Mouse (Mus musculus): Measurements from ENCODE around the gene Tspan13. TPM values are rescaled to one million over a fixed set of nuclear protein-coding genes. Genes with fewer than 3 reads are reported as not detected.

Gene Tspan13
- polyA plus RNA-seq (2016; fragmentation: Nextera tagmentation; extraction: Ambion mirVana), result 26.2 and 27.2 TPM in 2 replicates

DNA sequence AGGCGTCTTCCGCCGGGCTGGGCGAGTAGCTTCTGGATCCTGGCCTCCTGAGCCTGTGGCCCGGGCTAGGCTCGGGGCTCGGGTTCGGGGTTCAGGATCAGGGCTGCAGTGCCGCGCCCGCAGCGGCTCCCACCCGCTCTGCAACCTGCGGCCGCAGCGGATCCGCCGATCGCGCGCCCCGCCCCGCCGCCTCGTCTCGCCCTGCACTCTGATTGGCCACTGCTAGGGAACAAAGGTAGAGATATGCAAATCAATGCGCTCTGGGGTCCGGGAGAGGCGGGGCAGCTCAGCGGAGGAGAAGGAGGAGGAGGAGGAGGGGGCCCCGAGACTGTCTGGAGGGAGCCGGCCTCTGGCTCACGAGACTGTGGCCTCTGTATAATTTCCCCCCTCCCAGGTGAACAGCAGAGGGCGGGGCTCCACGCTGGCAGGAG is at the start of gene Tspan13:
Gene Tspan13 (minus strand): TSS at position 153 of the 431 bp plus-strand sequence.
- Histone ChIP-seq H3K27ac (no peak within 1 kb of the TSS), H3K4me3 (peak within 1 kb of the TSS; percentile 75), H3K9ac (peak within 1 kb of the TSS; percentile 79), H3K27me3 (replicated peaks) (peaks cover 4% of the 10 kb centered on the region; the same call in 1 of the 2 replicates), H3K36me3 (no peaks in the 10 kb centered on the region), H3K9me3 (replicated peaks) (no peaks in the 10 kb centered on the region), H3K4me1 (peaks cover 34% of the 10 kb centered on the region), H3K4me2 (peak within 1 kb of the TSS; percentile 99)
- WGBS (ENCODE audit: insufficient replicate concordance), result under 1% methylated on average over 35 of the region's 35 CpGs
- ATAC-seq, result peak; percentile 92

DNA sequence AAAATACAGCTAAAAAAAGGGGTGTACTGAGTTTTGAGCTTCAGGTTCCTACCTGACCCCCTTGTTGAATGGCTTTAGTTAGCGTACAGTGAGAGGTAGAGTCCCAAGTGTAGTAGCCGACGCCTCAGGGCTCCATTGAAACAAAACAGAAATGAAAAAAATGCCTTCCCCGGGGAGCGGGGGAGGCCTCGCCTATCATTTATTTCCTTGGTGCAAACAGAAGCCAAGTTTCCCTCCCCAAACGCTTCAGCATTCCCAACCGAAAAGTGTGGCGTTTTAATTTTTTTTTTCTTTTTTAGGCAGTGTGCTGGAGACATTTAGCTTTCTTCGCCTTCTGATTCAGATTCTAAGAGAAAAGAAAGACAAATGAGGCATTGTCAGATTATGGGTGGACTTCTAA is 49.7 kb upstream of the Tspan13 start:
- H3K4me2 ChIP-seq, result no peak overlapping the region
- no peak for ATAC-seq
- no peak overlapping the region for H3K27ac ChIP-seq
- peaks cover 43% of the 10 kb centered on the region for H3K36me3 ChIP-seq
- H3K9me3 ChIP-seq (replicated peaks), result no peaks in the 10 kb centered on the region
- WGBS (ENCODE audit: insufficient replicate concordance), result 87% methylated on average over 10 of the region's 10 CpGs
- no peaks in the 10 kb centered on the region for H3K27me3 ChIP-seq (replicated peaks)
- no peaks in the 10 kb centered on the region for H3K4me1 ChIP-seq
- no peak overlapping the region for H3K9ac ChIP-seq
- no peak overlapping the region for H3K4me3 ChIP-seq

DNA sequence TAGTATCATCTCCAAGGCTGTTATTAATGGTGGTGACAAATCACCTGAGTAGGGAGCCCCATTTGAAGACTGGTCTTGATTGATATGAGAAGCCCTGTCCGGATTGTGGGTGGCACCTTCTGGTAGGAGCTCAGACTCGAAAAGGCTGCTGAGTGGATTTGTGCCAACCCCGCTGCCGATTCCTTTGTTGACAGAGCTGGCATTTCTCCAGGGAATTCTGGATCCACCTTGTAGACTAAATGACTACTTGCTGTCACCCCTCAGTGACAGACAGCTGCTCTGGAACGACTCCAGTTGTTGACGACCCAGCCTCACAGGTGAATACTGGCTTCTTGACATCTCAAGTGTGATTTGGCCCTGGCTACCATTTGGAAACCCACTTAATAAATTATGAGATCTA is 46.9 kb upstream of the Tspan13 start:
- H3K27ac ChIP-seq, result no peak overlapping the region
- H3K4me1 ChIP-seq, result no peaks in the 10 kb centered on the region
- H3K9ac ChIP-seq, result no peak overlapping the region
- H3K27me3 ChIP-seq (replicated peaks), result no peaks in the 10 kb centered on the region
- 74% methylated on average over 6 of the region's 6 CpGs for WGBS (ENCODE audit: insufficient replicate concordance)
- no peak for ATAC-seq
- H3K9me3 ChIP-seq (replicated peaks), result no peaks in the 10 kb centered on the region
- H3K4me3 ChIP-seq, result no peak overlapping the region
- H3K36me3 ChIP-seq, result peaks cover 26% of the 10 kb centered on the region
- H3K4me2 ChIP-seq, result no peak overlapping the region

DNA sequence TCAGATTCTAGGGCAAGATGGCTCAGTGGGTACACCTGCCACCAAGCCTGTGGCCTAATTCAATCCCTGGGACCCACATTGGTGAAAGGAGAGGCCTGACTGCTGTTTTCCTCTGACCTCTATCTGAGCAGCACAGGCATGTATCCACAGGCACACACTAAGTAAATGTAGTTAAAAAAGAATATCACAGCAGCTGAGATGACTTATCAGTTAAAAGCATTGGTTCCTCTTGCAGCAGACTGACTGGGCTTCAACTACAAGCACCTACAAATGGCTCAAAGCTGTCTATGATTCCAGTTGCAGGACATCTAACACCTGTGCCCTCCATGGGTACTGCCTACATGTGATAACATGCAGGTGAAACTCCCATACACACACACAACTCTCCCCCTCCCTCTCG is 46.5 kb upstream of the Tspan13 start:
- Histone ChIP-seq H3K27me3 (replicated peaks) (no peaks in the 10 kb centered on the region), H3K9me3 (replicated peaks) (no peaks in the 10 kb centered on the region), H3K4me2 (no peak overlapping the region), H3K27ac (no peak overlapping the region), H3K9ac (no peak overlapping the region), H3K4me3 (no peak overlapping the region), H3K36me3 (peaks cover 26% of the 10 kb centered on the region), H3K4me1 (no peaks in the 10 kb centered on the region)
- ATAC-seq, result no peak
- WGBS (ENCODE audit: insufficient replicate concordance), result 70% methylated on average over 1 of the region's 1 CpGs

DNA sequence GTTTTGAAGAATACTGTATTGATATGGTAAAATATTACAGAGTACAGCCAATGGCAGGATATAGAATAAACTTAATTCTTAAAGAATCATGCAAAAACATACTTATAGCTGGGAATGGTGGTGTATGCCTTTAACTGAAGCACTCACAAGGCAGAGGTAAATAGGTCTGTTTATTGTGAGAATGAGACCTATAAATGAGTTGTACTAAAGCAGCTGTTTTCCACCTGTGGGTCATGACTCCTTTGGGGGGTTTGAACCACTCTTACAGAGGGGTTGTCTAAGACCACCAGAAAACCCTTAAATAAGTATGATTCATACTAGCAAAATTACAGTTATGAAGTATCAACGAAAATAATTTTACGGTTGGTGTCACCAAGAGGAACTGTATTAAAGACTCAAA is 43.1 kb upstream of the Tspan13 start:
- no peak overlapping the region for H3K4me2 ChIP-seq
- no peaks in the 10 kb centered on the region; the same call in 1 of the 2 replicates for H3K27me3 ChIP-seq (replicated peaks)
- H3K36me3 ChIP-seq, result no peaks in the 10 kb centered on the region
- ATAC-seq, result no peak
- WGBS (ENCODE audit: insufficient replicate concordance), result 77% methylated on average over 2 of the region's 2 CpGs
- H3K9me3 ChIP-seq (replicated peaks), result no peaks in the 10 kb centered on the region
- H3K4me3 ChIP-seq, result no peak overlapping the region
- no peak overlapping the region for H3K27ac ChIP-seq
- no peaks in the 10 kb centered on the region for H3K4me1 ChIP-seq
- H3K9ac ChIP-seq, result no peak overlapping the region

DNA sequence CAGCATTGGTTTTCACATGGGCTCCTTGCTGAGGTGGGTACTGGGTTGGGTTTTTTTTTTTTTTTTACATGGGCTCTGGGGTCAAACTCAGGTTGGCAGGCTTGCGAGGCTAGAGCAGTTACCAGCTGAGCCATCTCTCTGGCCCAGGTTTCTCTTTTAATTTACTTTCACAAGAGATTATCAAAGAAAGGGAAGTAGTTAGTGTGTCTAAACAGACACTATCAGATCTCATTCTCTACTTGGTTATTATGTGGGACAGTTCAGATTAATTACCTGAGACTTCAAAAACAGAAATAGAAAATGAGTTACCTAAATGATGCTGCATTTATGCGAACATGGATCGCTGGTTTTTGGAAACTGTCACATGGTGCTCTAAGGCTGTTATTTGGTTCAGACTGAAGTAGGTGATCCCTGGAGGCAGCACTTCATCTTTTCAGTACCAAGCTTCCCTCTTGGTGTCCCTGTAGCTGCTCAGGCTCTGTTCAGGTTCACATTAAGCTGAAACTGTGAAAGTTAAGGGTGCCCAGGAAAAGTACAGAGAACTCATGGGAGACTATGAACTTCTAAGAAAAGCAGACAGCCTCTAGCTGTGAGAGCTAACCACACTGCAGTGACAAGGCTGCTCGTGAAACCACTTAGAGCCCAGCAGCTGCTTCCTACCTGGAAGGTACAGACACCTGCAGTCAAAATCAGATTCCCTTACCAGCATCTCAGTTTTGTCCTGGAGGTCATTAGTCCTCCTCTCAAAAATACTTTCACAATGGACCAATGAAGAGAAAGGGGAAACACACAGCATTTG is 36.0 kb upstream of the Tspan13 start:
- H3K4me2 ChIP-seq, result no peak overlapping the region
- no peak for ATAC-seq
- H3K9me3 ChIP-seq (replicated peaks), result no peaks in the 10 kb centered on the region
- no peak overlapping the region for H3K4me3 ChIP-seq
- H3K4me1 ChIP-seq, result no peaks in the 10 kb centered on the region
- H3K9ac ChIP-seq, result no peak overlapping the region
- H3K36me3 ChIP-seq, result no peaks in the 10 kb centered on the region
- H3K27ac ChIP-seq, result no peak overlapping the region
- 60% methylated on average over 4 of the region's 4 CpGs for WGBS (ENCODE audit: insufficient replicate concordance)
- H3K27me3 ChIP-seq (replicated peaks), result no peaks in the 10 kb centered on the region; the same call in 1 of the 2 replicates

DNA sequence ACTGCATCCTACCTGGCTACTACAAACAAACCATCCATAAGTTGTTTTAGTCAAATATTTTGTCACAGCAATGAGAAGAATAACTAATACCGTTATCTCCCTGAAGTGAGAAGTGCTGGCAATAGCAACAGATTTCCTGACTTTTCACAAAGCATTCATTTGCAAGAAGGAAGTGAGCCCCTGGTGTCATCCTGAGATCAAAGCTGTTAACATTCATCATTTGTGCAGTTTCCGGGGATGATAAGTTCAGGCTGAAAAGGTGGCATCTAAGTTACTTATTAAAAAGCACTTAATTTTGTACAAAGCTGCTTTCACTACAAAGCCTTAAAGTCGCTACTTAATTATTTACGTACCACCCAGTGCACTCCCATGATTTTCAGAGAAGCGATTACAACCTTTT is 30.6 kb upstream of the Tspan13 start:
- H3K27ac ChIP-seq, result no peak overlapping the region
- H3K4me2 ChIP-seq, result no peak overlapping the region
- no peaks in the 10 kb centered on the region for H3K9me3 ChIP-seq (replicated peaks)
- no peaks in the 10 kb centered on the region for H3K36me3 ChIP-seq
- no peak overlapping the region for H3K9ac ChIP-seq
- H3K27me3 ChIP-seq (replicated peaks), result no peaks in the 10 kb centered on the region
- no peak overlapping the region for H3K4me3 ChIP-seq
- H3K4me1 ChIP-seq, result peaks cover 6% of the 10 kb centered on the region; the same call in 1 of the 2 replicates
- ATAC-seq, result no peak
- 28% methylated on average over 5 of the region's 5 CpGs for WGBS (ENCODE audit: insufficient replicate concordance)

DNA sequence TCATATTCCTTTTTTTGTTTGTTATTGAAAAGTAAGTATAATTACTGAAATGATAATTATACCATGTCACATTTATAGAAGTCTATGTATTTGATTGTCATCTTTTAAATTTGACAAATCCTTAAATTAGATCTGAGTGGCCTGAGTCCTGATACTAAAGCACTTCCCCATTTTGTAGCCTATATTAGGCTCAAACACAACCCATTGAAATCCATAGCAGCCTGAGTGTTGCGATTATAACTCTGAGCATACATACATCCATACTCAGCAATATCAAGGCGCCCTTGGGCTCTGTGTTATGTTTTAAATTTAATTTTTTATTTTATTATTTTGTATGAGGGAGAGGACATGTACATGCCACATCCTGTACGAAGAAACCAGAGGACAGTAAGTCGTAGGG is 27.9 kb upstream of the Tspan13 start:
- Histone ChIP-seq H3K27me3 (replicated peaks) (no peaks in the 10 kb centered on the region), H3K4me3 (no peak overlapping the region), H3K27ac (no peak overlapping the region), H3K36me3 (no peaks in the 10 kb centered on the region), H3K9ac (no peak overlapping the region), H3K4me1 (peaks cover 6% of the 10 kb centered on the region; the same call in 1 of the 2 replicates), H3K4me2 (no peak overlapping the region), H3K9me3 (replicated peaks) (no peaks in the 10 kb centered on the region)
- ATAC-seq, result no peak
- WGBS (ENCODE audit: insufficient replicate concordance), result 63% methylated on average over 4 of the region's 4 CpGs

DNA sequence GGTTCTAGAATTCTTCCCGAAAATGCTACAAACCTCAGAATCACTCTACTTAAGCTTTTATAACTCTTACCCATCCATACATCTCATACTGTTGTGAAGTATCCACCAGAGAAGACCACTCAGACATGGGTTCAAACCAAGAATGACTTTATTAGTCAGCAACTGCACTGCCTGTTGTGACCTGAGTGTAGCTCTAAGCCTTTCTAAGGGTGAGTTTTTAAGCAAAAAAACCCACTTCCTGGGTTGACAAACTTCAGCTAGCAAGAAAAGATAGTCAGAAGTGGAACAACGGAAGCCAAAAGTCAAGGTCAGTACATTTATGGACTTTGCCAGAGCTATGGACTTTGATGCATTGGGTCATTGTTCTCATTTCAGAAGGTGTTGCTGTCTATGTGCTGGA is 25.2 kb upstream of the Tspan13 start:
- Histone ChIP-seq H3K27ac (no peak overlapping the region), H3K36me3 (no peaks in the 10 kb centered on the region), H3K9ac (no peak overlapping the region), H3K4me2 (no peak overlapping the region), H3K9me3 (replicated peaks) (no peaks in the 10 kb centered on the region), H3K4me1 (no peaks in the 10 kb centered on the region), H3K27me3 (replicated peaks) (no peaks in the 10 kb centered on the region), H3K4me3 (no peak overlapping the region)
- no peak for ATAC-seq
- 76% methylated on average over 2 of the region's 2 CpGs for WGBS (ENCODE audit: insufficient replicate concordance)

DNA sequence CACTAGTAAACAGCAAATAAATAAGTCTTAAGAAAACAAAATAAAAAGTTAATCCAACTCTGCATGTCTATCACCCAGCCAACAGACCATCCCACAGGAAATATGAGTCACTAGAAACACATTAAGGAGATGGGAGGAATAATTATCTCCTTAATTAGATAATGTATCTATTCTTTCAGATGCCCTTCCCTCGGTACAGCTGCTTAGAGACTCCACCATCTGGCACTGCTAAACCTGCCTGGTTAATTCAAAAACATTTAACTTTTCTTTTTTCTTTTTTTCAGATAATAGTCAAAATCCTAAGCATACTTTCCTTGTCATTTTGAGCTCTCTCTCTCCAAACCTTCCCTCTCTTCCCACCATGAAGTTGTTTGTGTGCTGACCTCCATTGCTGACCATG is 23.6 kb upstream of the Tspan13 start:
- Histone ChIP-seq H3K27ac (no peak overlapping the region), H3K4me3 (no peak overlapping the region), H3K27me3 (replicated peaks) (no peaks in the 10 kb centered on the region), H3K4me2 (no peak overlapping the region), H3K9ac (no peak overlapping the region), H3K9me3 (replicated peaks) (no peaks in the 10 kb centered on the region), H3K4me1 (no peaks in the 10 kb centered on the region), H3K36me3 (no peaks in the 10 kb centered on the region)
- ATAC-seq, result no peak
- 82% methylated on average over 1 of the region's 1 CpGs for WGBS (ENCODE audit: insufficient replicate concordance)

DNA sequence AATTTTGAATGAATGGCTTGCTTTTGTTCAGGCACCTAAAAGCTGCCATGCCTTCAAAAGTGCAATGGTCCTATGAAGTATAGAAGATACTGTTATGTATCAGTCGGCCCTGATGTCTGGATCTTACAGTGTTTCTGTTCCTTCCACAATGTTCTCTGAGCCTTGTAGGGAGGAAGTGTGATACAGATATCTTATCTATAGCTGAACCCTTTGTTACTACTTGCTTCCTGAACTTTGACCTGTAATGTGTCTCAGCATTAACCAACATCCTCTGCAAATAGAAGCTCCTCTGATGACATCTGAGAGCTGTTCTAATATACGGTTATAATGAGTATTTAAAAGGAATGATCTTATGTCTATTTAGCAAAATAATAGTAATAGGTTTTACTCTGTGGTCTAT is 15.4 kb upstream of the Tspan13 start:
- no peak overlapping the region for H3K4me2 ChIP-seq
- WGBS (ENCODE audit: insufficient replicate concordance), result 24% methylated on average over 2 of the region's 2 CpGs

DNA sequence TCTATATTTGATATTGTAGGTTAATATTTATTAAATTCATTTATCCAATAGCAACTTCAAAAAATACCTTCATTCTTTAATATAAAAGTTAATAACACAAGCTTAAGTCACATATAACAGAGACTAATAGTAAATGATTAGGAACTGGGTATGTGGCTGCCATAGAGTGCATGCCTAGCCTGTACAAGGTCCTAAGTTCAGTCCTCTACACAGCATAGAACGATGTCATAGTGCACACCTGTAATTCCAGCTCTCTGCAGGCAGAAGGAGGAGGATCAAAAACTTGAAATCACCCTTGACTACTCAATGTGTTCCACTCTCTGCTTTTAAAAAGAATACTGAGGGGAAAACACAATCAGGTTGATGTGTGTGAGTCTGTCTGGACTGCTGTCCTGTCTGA is 8.0 kb upstream of the Tspan13 start:
- WGBS (ENCODE audit: insufficient replicate concordance), result 58% methylated on average over 1 of the region's 1 CpGs
- no peaks in the 10 kb centered on the region for H3K27me3 ChIP-seq (replicated peaks)
- H3K4me1 ChIP-seq, result peaks cover 8% of the 10 kb centered on the region; the same call in 1 of the 2 replicates
- ATAC-seq, result no peak
- no peaks in the 10 kb centered on the region for H3K36me3 ChIP-seq
- H3K27ac ChIP-seq, result no peak overlapping the region
- H3K4me2 ChIP-seq, result no peak overlapping the region
- H3K4me3 ChIP-seq, result no peak overlapping the region
- no peaks in the 10 kb centered on the region for H3K9me3 ChIP-seq (replicated peaks)
- H3K9ac ChIP-seq, result no peak overlapping the region

More for the DNA sequence above, 15.4 kb upstream of the Tspan13 start:
- ATAC-seq, result no peak
- Histone ChIP-seq H3K4me3 (no peak overlapping the region), H3K27me3 (replicated peaks) (no peaks in the 10 kb centered on the region), H3K9ac (no peak overlapping the region), H3K9me3 (replicated peaks) (no peaks in the 10 kb centered on the region), H3K27ac (no peak overlapping the region), H3K4me1 (no peaks in the 10 kb centered on the region), H3K36me3 (no peaks in the 10 kb centered on the region)
